Mouse (Mus musculus): ENCODE measurements around the gene Slc25a38. TPM values are rescaled to one million over a fixed set of nuclear protein-coding genes. Genes with fewer than 3 reads are reported as not detected.

The Slc25a38 gene
- total RNA-seq (2023), result 10 to 100 TPM; 35.0 to 50.6 TPM

GRCm38 (mm10) chr9:120110211-120111018 is at the start of gene Slc25a38:
TSS of gene Slc25a38 (plus strand) at chr9:120110374.

GRCm38 (mm10) chr9:120069779-120070178 is 40.4 kb upstream of the Slc25a38 start, which contains the start of gene Cx3cr1:
TSS of gene Cx3cr1 (minus strand) at chr9:120069879.

GRCm38 (mm10) chr9:120091696-120092238 is 18.4 kb upstream of the Slc25a38 start, which contains the start of gene Ccr8:
TSS of gene Ccr8 (plus strand) at chr9:120092114.

DNA sequence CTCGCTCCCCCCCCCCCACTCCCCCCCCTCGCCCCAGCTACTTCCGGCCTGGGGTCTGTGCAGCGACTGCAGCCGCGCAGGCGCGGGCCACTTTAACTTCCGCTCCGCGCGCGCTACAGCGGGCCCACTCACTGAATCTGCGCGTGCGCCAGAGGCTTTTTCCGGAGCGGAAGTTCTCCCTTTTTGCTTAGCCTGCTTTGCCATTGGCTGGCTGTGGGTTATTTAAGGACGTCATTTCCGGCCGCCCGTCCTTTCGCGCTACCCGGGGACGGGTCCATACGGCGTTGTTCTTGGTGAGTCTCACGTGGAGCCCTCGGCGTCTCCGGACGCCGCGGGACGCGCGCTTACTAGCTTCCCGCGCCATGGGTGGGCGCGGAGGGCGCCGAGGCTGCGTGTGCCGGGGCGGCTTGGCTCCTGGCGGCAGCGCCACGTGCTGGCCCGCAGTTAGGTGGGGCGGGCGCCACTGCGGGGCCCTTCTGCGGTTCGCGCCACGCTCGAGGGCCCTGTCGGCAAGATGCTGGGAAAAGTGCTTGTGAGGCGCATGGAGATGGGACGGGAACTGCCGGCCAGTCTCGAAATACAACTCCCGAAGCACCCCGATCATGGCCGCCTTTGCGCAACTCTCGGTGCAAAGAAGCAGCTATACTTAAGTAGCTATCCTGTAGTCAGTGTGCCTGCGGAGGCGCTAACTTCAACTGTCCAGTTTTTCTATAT is 17.5 kb downstream of the Slc25a38 start, which contains the start of gene Rpsa:
Rpsa (plus strand) TSS at position 152 of the 714 bp plus-strand sequence.

DNA sequence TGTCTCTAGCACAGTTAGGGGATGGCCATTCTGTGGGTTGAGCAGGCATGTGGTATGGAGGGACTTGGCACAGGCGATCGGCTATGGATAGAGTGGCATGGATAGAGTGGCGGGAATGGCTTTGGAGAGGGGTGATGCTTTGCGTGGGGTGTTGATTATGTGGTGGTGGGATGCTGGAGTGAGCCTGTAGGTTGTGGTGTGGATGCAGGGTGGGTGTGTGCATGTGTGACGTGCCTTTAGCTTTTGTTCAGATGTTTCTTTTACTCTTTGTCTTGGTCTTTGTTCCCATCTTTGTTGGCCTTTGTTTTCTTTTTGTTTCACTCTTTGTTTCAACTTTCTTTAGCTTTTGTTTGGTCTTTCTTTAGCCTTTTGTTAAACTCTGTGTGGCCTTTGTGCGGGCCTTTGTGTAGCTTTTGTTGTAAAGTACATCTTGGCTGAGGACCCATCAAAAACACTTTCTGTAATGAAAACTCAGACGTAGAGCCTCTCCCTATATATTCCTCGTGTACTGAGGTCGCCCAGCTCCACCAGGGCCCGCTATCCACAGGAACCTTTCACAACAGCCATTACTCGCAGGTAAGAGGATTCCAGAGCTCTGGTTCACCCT is 39.2 kb downstream of the Slc25a38 start, which contains the start of gene Mobp:
Mobp (plus strand) TSS at position 486 of the 607 bp plus-strand sequence.

Other genes starting within 250 kb of the Slc25a38 start
- 10 to 100 TPM; 49.5 to 55.0 TPM for gene Wdr48, start 215.5 kb upstream of the Slc25a38 start, total RNA-seq (2023)
- 1 to 10 TPM; 5.2 to 7.2 TPM for gene Gorasp1, start 172.8 kb upstream of the Slc25a38 start, total RNA-seq (2023)
- 1 to 10 TPM; 5.8 to 7.3 TPM for gene Ttc21a, start 172.8 kb upstream of the Slc25a38 start, total RNA-seq (2023)
- gene Csrnp1, start 125.7 kb upstream of the Slc25a38 start, total RNA-seq (2023), result 10 to 100 TPM; 62.0 to 67.9 TPM
- gene Xirp1, start 86.8 kb upstream of the Slc25a38 start, total RNA-seq (2023), result under 1 TPM; 0.11 to 0.20 TPM
- 10 to 100 TPM; 33.2 to 34.1 TPM for gene Cx3cr1, start 40.5 kb upstream of the Slc25a38 start, total RNA-seq (2023)
- gene Ccr8, start 18.3 kb upstream of the Slc25a38 start, total RNA-seq (2023), result not detected
- gene Rpsa, start 17.3 kb downstream of the Slc25a38 start, total RNA-seq (2023), result 100 to 1,000 TPM; 791 to 873 TPM
- gene Mobp, start 39.3 kb downstream of the Slc25a38 start, total RNA-seq (2023), result not detected
- gene Myrip, start 191.1 kb downstream of the Slc25a38 start, total RNA-seq (2023), result 1 to 10 TPM in 1 of 2 experiments, not detected in 1; 1.1 TPM